Mouse (Mus musculus) forebrain, postnatal 0 days (tissue): ENCODE measurements at regions not wholly inside any gene's neighbourhood (a gene's known extent, or its start where the extent isn't known, plus 50 kb on each side); places are given as distances from the start of the nearest gene placed in this dataset.
A peak's percentile ranks its signal among the peaks of the same experiment; 100 is the strongest.

Experiments used
- ATAC-seq: fragments of 200-750 bp; cut with Nextera tagmentation; 2 replicates; pipeline ENCODE4 v1.8.0; 2017; ENCODE audit warnings: mild to moderate bottlenecking, moderate library complexity
- DNase-seq: peaks from one replicate; pipeline ENCODE4 v3.0.0-alpha.2; 2015
- H3K27ac ChIP-seq: fragments of 300-500 bp; sonication (generic); 2 replicates; pipeline ENCODE4 v1.5.1; 2014; ENCODE audit warnings: low read depth, mild to moderate bottlenecking, antibody characterized with exemption, low read length, moderate library complexity, mixed read lengths
- H3K27me3 ChIP-seq: fragments of 300-500 bp; sonication (generic); 2 replicates; pipeline ENCODE4 v1.6.1; 2014; ENCODE audit warnings: mild to moderate bottlenecking, low read length, mixed read lengths; ENCODE audit not compliant: insufficient read depth
- H3K36me3 ChIP-seq: fragments of 300-500 bp; sonication (generic); 2 replicates; pipeline ENCODE4 v1.6.1; 2014; ENCODE audit warnings: mild to moderate bottlenecking, moderate library complexity; ENCODE audit not compliant: insufficient read depth
- H3K4me1 ChIP-seq: fragments of 300-500 bp; sonication (generic); 2 replicates; pipeline ENCODE4 v1.6.1; 2014; ENCODE audit warnings: antibody characterized with exemption; ENCODE audit not compliant: insufficient read depth
- H3K4me2 ChIP-seq: fragments of 300-500 bp; sonication (generic); 2 replicates; pipeline ENCODE4 v1.6.1; 2014; ENCODE audit warnings: low read depth, mild to moderate bottlenecking, moderate library complexity
- H3K4me3 ChIP-seq: fragments of 300-500 bp; sonication (generic); 2 replicates; pipeline ENCODE4 v1.5.1; 2014; ENCODE audit warnings: low read depth, low read length, mixed read lengths
- H3K9ac ChIP-seq: fragments of 300-500 bp; sonication (generic); 2 replicates; pipeline ENCODE4 v1.6.1; 2014; ENCODE audit warnings: mild to moderate bottlenecking
- H3K9me3 ChIP-seq: fragments of 300-500 bp; sonication (generic); 2 replicates; pipeline ENCODE4 v1.6.1; 2016; ENCODE audit warnings: low read length
- CTCF ChIP-seq: sonication (generic); IDR thresholded peaks from 2 replicates; pipeline ENCODE4 v1.5.1; 2016; ENCODE audit warnings: antibody characterized with exemption, control low read depth, low read depth
- WGBS: fragments of 180-500 bp; shearing (Covaris S2); extraction: QIAGEN DNeasy Blood & Tissue Kit; methylation state at CpG from one replicate; pipeline ENCODE4 v1.1.7; 2014; 5-methylcytosine and 5-hydroxymethylcytosine counted together

DNA sequence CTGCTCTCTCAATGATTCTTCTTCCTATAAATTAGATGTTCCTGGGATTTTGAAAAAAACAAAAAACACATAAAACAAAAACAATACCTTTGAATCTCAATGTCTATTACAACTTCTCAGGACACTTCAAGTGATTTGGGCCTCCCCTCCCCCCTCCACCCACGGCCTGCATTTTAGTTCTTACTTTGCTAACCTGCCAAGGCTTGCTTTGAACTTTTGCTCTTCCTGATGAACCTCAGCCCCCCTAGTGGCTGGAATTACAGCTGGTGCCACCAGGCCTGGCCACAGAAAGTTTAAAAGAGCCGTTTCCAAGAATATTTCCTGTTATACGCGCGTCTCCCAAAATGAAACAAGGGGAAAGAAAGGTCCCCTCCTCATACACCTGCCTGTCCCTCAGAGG lies 253.4 kb downstream of the Ajap1 start:
- H3K4me3 ChIP-seq = no peak overlapping the region
- H3K4me2 ChIP-seq = no peak overlapping the region
- no peak overlapping the region for H3K9ac ChIP-seq
- H3K27me3 ChIP-seq = 0 out of 2 replicates have a peak, but pooled peaks cover 2% of the 10 kb centered on the region
- H3K27ac ChIP-seq = no peak overlapping the region
- no peaks in the 10 kb centered on the region for H3K36me3 ChIP-seq
- WGBS = 54% methylated on average over 5 of the region's 5 CpGs
- no peaks in the 10 kb centered on the region for H3K9me3 ChIP-seq
- H3K4me1 ChIP-seq = no peaks in the 10 kb centered on the region
- DNase-seq (no peak), ATAC-seq (no peak)
- TF ChIP-seq CTCF = 0 out of 2 replicates have a peak, but pooled peaks have one; percentile 20

DNA sequence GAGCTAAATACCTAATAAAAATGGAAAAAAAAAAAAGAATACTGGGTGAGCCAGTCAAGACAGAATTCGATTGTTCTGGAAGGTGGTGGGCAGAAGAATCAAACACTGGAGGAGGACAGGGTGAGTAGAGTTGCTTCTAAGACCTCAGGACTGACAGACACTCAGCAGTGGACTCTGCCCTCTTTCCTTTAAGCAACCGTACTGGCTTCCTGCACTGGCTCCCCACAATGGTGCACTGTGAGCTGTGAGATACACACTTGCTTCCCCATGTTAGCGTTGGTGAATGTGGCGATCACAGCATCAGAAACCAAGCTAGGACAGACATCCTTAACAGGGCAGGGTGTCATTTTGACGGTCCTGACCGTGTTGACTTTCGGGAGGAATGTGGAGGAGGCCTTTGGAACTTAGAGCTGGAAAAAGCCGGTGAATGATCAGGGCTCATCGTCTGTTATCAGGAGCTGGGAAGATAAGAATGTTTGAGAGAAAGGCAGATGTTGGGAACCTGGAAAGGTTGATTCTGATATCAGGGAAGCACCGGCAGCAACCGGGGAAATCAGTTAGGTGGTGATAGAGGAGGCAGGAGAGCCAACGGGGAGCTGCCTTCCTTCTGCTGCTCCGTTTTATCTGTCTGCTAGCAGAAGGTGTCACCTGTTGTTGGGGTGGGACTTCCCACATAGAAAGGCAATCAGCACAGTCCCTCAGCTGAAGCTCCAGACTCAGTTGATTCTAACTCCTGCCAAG lies 254.8 kb downstream of the Ajap1 start:
- Histone ChIP-seq H3K27me3 (peaks cover 6% of the 10 kb centered on the region), H3K36me3 (no peaks in the 10 kb centered on the region), H3K27ac (no peak overlapping the region), H3K9me3 (no peaks in the 10 kb centered on the region), H3K4me3 (no peak overlapping the region), H3K4me1 (no peaks in the 10 kb centered on the region), H3K9ac (no peak overlapping the region), H3K4me2 (no peak overlapping the region)
- DNase-seq = no peak
- 85% methylated on average over 13 of the region's 13 CpGs for WGBS
- no peak for TF ChIP-seq CTCF
- no peak for ATAC-seq

GRCm38 (mm10) chr4:153224618-153225177 lies 257.9 kb downstream of the Ajap1 start:
- no peaks in the 10 kb centered on the region for H3K9me3 ChIP-seq
- peaks cover 22% of the 10 kb centered on the region for H3K27me3 ChIP-seq
- H3K36me3 ChIP-seq = no peaks in the 10 kb centered on the region
- H3K4me2 ChIP-seq = no peak overlapping the region
- no peaks in the 10 kb centered on the region for H3K4me1 ChIP-seq
- no peak for TF ChIP-seq CTCF
- no peak overlapping the region for H3K27ac ChIP-seq
- ATAC-seq = peak; percentile 74
- WGBS = 8% methylated on average over 6 of the region's 6 CpGs
- DNase-seq = peak; percentile 41
- no peak overlapping the region for H3K9ac ChIP-seq
- no peak overlapping the region for H3K4me3 ChIP-seq

GRCm38 (mm10) chr4:153223019-153223418 lies 259.6 kb downstream of the Ajap1 start:
- H3K4me1 ChIP-seq = no peaks in the 10 kb centered on the region
- 71% methylated on average over 5 of the region's 5 CpGs for WGBS
- no peak overlapping the region for H3K4me3 ChIP-seq
- peaks cover 22% of the 10 kb centered on the region for H3K27me3 ChIP-seq
- H3K9me3 ChIP-seq = no peaks in the 10 kb centered on the region
- H3K36me3 ChIP-seq = no peaks in the 10 kb centered on the region
- no peak overlapping the region for H3K9ac ChIP-seq
- no peak for ATAC-seq
- no peak for TF ChIP-seq CTCF
- H3K27ac ChIP-seq = no peak overlapping the region
- no peak for DNase-seq
- no peak overlapping the region for H3K4me2 ChIP-seq

- no peaks in the 10 kb centered on the region for H3K4me1 ChIP-seq
- H3K9me3 ChIP-seq = no peaks in the 10 kb centered on the region
- H3K4me3 ChIP-seq = no peak overlapping the region
- DNase-seq (no peak), ATAC-seq (no peak)
- H3K27ac ChIP-seq = no peak overlapping the region
- WGBS = 41% methylated on average over 5 of the region's 6 CpGs
- peaks cover 20% of the 10 kb centered on the region for H3K27me3 ChIP-seq
- no peaks in the 10 kb centered on the region for H3K36me3 ChIP-seq
- H3K4me2 ChIP-seq = no peak overlapping the region
- TF ChIP-seq CTCF = no peak
- no peak overlapping the region for H3K9ac ChIP-seq
Measured at GRCm38 (mm10) chr4:153220485-153220884, 262.1 kb downstream of the Ajap1 start.

DNA sequence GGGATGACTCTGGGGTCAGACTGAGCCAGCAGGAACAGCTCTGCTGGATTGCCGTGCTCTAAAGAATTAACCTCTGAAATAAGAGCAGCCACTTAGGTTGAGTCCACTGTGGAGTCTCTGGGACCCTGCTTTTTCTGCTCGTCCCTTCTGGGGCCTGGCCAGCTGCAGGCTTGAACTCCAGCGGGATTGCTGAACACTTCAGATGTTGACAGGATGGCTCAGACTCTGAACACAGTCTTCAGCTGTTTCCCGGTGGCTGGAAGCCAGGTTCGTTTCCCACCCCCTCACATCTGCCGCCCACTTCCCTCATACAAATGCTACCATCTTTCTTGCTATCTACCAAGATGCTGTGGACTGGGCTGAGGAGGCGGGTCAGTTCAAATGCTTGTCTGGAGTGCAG lies 262.5 kb downstream of the Ajap1 start:
- TF ChIP-seq CTCF = no peak
- Histone ChIP-seq H3K4me3 (no peak overlapping the region), H3K4me1 (no peaks in the 10 kb centered on the region), H3K27me3 (peaks cover 20% of the 10 kb centered on the region), H3K9me3 (no peaks in the 10 kb centered on the region), H3K4me2 (no peak overlapping the region), H3K27ac (no peak overlapping the region), H3K36me3 (no peaks in the 10 kb centered on the region), H3K9ac (no peak overlapping the region)
- WGBS = 27% methylated on average over 7 of the region's 7 CpGs
- DNase-seq (no peak), ATAC-seq (no peak)

DNA sequence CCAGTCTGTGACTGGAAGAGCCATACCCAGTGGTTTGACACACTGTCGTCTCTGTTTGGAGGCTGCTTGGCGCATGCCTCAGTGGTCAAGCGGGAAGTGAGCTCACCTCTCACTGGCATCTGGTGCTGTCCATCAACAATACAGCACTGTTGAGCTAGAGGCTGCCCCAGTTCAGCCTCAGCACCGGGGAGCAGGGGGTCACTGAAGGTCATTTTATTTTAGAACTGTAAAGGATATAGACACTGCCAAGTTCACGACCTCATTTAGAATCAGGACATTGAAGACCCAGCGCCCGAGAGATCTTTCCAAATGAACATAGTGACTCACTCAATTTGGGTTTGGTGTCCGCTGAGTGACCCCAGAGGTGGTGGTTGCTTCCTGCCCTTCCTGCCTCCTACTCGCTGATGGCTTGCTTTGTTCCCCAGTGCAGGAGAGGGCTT lies 265.1 kb downstream of the Ajap1 start:
- no peak for ATAC-seq
- WGBS = 79% methylated on average over 9 of the region's 9 CpGs
- Histone ChIP-seq H3K27me3 (peaks cover 13% of the 10 kb centered on the region), H3K4me3 (no peak overlapping the region), H3K9me3 (no peaks in the 10 kb centered on the region), H3K4me1 (no peaks in the 10 kb centered on the region), H3K4me2 (no peak overlapping the region), H3K9ac (no peak overlapping the region), H3K27ac (no peak overlapping the region), H3K36me3 (no peaks in the 10 kb centered on the region)
- no peak for TF ChIP-seq CTCF
- no peak for DNase-seq
